Mouse (Mus musculus): ENCODE measurements at regions not wholly inside any gene's neighbourhood (a gene's known extent, or its start where the extent isn't known, plus 50 kb on each side); places are given as distances from the start of the nearest gene placed in this dataset.

- no peak for DNase-seq (ENCODE audit: low spot score in 2 of 2)
Measured at GRCm38 (mm10) chr2:128334757-128335500, 209.1 kb downstream of the Bcl2l11 start.

- DNase-seq (ENCODE audit: low spot score in 2 of 2), result no peak
Measured at GRCm38 (mm10) chr2:128337192-128337591, 211.4 kb downstream of the Bcl2l11 start.

DNA sequence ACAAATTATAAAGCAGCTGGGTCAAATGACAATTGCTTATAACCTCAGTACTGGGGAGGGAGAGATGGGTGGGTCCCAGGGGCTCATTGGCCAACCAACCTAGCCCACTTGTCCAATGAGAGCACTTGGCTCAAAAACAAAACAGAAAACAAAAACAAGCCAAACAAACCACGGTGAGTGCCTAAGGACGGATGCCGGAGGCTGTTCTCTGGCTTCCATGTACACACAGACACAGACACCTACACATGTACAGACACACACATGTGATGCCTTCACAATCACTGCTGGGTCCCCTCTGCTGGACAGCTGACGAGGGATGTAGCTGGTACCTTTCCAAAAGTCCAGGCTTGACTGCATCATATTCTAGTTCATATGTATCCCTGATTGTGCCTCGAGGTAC is 212.0 kb downstream of the Bcl2l11 start:
- DNase-seq (ENCODE audit: low spot score in 2 of 2), result no peak

- no peak for DNase-seq (ENCODE audit: low spot score in 2 of 2)
Measured at GRCm38 (mm10) chr2:128338474-128338873, 212.6 kb downstream of the Bcl2l11 start.

DNA sequence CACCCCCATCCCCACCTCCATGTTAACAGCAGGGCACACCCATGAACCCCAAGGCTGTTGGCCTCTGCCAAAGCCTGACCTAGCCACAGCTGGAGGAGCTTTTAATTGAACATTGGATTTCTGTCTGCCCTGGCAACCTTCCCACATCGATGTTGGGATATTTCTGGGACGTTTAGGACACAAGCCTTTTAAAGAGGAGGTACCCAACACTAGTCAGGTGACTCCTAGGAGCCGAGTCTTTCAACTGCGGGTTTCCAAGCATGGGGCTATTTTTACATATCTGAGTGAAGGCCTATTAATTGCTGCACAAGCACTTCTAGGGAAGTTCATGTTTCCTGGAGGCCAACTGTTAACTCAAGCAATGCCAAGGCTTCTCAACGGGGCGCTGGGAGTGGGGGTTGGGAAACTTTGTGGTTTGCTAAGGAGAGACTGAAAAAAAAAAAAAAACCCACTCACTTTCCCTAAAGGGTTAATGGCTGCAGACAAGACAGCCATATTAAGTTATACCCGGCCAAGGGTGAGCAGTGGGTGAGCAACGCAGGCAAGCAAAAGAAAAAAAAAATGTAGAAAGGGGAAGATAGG is 213.3 kb downstream of the Bcl2l11 start:
- no peak for DNase-seq (ENCODE audit: low spot score in 2 of 2)

- DNase-seq (ENCODE audit: low spot score in 2 of 2), result no peak
Measured at GRCm38 (mm10) chr2:128339643-128340487, 214.0 kb downstream of the Bcl2l11 start.

- no peak for DNase-seq (ENCODE audit: low spot score in 2 of 2)
Measured at GRCm38 (mm10) chr2:128340631-128341240, 214.9 kb downstream of the Bcl2l11 start.

DNA sequence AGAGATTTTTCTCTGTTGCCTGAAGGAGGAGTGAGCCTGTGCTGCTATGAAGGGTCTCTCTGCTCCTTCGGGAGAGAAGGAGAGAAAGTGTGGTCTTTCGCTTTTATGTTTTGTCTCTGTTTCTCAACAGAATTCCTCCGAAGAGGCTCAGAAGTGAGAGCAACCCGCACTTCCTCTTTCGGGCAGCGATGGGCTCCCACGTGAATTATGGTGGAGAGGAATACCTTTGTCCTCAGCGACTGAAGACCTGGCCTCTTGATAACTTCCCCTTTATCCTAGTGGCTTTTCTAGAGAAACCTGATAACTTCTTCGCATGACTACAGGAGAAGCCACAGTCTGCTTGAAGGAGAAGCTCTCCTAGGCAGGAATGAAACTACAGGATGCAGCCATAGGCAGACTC is 216.4 kb downstream of the Bcl2l11 start:
- DNase-seq (ENCODE audit: low spot score in 2 of 2), result no peak

DNA sequence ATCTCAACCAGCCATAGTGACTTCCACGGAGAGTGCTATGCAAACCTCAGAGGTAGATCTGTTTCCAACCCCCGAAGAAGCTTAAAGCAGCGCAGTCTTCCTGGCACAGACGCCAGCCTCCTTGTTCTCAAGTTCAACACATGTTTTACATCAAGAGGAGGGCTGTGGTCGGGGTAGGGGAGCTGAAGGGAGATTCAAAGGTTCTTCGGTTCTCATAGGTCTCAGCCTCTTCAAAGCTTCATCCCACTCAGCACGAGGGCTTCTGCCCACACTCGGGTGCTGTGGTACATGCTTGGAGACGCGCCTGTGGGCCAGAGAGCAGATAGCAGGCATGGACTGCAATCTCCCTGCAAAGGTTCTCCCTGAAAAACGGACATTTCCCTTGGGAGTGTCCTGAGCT is 219.7 kb downstream of the Bcl2l11 start:
- no peak for DNase-seq (ENCODE audit: low spot score in 2 of 2)

GRCm38 (mm10) chr2:128348556-128348955 is 222.7 kb downstream of the Bcl2l11 start:
- DNase-seq (ENCODE audit: low spot score in 2 of 2), result no peak

DNA sequence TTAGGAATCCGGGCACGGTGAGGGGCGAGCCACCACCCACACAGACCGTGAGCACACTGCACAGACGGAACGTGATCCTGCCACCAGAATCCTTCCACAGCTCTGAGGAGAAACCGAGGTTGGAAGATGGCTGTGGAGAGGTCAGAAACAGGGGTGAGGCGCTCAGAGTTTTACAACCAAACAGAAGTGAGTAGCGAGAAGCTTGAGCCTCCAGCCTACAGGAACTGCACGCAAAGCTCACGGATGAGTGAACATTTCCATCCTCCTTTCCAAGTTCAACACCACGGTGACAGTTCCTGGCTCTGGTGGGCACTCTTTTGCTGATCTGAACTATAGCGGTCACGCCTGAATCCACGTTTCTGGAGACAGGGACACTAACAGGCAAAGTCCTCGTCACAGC is 225.6 kb downstream of the Bcl2l11 start:
- DNase-seq (ENCODE audit: low spot score in 2 of 2), result no peak

- no peak for DNase-seq (ENCODE audit: low spot score in 2 of 2)
Measured at GRCm38 (mm10) chr2:128352533-128352932, 226.7 kb downstream of the Bcl2l11 start.

- no peak for DNase-seq (ENCODE audit: low spot score in 2 of 2)
Measured at GRCm38 (mm10) chr2:128353457-128353856, 227.6 kb downstream of the Bcl2l11 start.

DNA sequence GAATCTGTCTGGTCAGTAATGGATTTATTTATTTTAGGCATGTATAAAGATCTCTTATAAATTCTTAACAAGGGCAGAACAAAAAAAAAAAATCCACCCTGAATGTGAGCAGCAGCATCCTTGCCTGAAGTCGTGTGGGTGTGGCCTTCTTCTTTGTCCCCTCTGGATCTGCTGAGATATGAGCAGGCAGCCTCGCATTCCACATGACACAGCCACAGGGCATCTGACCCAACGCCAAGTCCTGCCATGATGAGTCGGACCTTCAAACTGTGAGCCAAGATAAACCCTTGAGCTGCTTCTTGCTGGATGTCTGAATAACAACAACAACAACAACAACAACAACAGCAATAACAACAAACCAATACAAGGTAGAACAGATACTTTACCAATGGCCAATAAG is 230.5 kb downstream of the Bcl2l11 start:
- DNase-seq (ENCODE audit: low spot score in 2 of 2), result no peak

DNA sequence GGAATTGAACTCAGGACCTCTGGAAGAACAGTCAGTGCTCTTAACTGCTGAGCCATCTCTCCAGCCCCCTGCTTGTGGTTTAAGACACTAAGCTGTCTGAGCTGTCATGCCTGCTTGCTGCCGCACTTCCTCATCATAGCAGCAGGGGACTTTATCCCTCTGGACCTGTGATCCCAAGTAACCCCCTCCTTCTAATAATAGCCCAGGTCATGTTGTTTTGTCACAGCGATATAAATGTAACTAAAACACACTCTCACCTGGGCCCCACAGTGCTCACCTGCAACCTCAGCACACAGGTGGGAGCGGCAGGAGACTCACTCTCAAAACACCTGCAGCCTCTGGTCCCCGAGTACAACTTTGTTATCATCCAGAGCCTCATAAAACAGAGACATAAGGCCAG is 231.9 kb upstream of the Spdye4c start:
- DNase-seq (ENCODE audit: low spot score in 2 of 2), result no peak

- DNase-seq (ENCODE audit: low spot score in 2 of 2), result no peak
Measured at GRCm38 (mm10) chr2:128360517-128360916, 230.5 kb upstream of the Spdye4c start.

- DNase-seq (ENCODE audit: low spot score in 2 of 2), result no peak
Measured at GRCm38 (mm10) chr2:128361436-128361835, 229.6 kb upstream of the Spdye4c start.

- no peak for DNase-seq (ENCODE audit: low spot score in 2 of 2)
Measured at GRCm38 (mm10) chr2:128364161-128364560, 226.8 kb upstream of the Spdye4c start.

GRCm38 (mm10) chr2:128365004-128365403 is 226.0 kb upstream of the Spdye4c start:
- DNase-seq (ENCODE audit: low spot score in 2 of 2), result no peak

GRCm38 (mm10) chr2:128365775-128366174 is 225.2 kb upstream of the Spdye4c start:
- DNase-seq (ENCODE audit: low spot score in 2 of 2), result no peak

- no peak for DNase-seq (ENCODE audit: low spot score in 2 of 2)
Measured at GRCm38 (mm10) chr2:128367266-128368150, 223.5 kb upstream of the Spdye4c start.

All from left cerebral cortex, adult 9 months (tissue).